Mouse (Mus musculus) hindbrain, embryonic 12.5 days (tissue): ENCODE measurements around the gene Vdac1. TPM values are rescaled to one million over a fixed set of nuclear protein-coding genes. Genes with fewer than 3 reads are reported as not detected.

ENCODE experiments used
- ATAC-seq: fragments of 200-750 bp; cut with Nextera tagmentation; 2 replicates; pipeline ENCODE4 v1.8.0; 2017; ENCODE audit warnings: moderate TSS enrichment; ENCODE audit not compliant: low FRiP score
- H3K27ac ChIP-seq: fragments of 300-500 bp; sonication (generic); 2 replicates; pipeline ENCODE4 v1.5.1; 2016; ENCODE audit warnings: mild to moderate bottlenecking
- H3K27me3 ChIP-seq: fragments of 300-500 bp; sonication (generic); 2 replicates; pipeline ENCODE4 v1.6.1; 2016; ENCODE audit warnings: mild to moderate bottlenecking
- H3K36me3 ChIP-seq: fragments of 300-500 bp; sonication (generic); 2 replicates; pipeline ENCODE4 v1.6.1; 2016; ENCODE audit warnings: mild to moderate bottlenecking
- H3K4me1 ChIP-seq: fragments of 300-500 bp; sonication (generic); 2 replicates; pipeline ENCODE4 v1.6.1; 2016
- H3K4me2 ChIP-seq: fragments of 300-500 bp; sonication (generic); replicated peaks from 2 replicates; pipeline ENCODE4 v1.6.1; 2016; ENCODE audit warnings: mild to moderate bottlenecking
- H3K4me3 ChIP-seq: fragments of 300-500 bp; sonication (generic); 2 replicates; pipeline ENCODE4 v1.5.1; 2016; ENCODE audit warnings: mild to moderate bottlenecking
- H3K9ac ChIP-seq: fragments of 300-500 bp; sonication (generic); 2 replicates; pipeline ENCODE4 v1.6.1; 2016; ENCODE audit warnings: mild to moderate bottlenecking, moderate library complexity
- H3K9me3 ChIP-seq: fragments of 300-500 bp; sonication (generic); replicated peaks from 2 replicates; pipeline ENCODE4 v1.6.1; 2016; ENCODE audit warnings: mild to moderate bottlenecking
- WGBS: fragments of 180-500 bp; shearing (Covaris S2); methylation state at CpG from one replicate; pipeline ENCODE4 v1.1.7; 2016; 5-methylcytosine and 5-hydroxymethylcytosine counted together
- polyA plus RNA-seq: library from polyadenylated mRNA; unstranded; fragments of >200 nt; fragmentation: Nextera tagmentation; extraction: Ambion mirVana; gene quantifications from 2 replicates; pipeline ENCODE4 v1.2.1, GENCODE M21; 2016

The Vdac1 gene
- polyA plus RNA-seq, 1 experiment from 2014 or later = 233 TPM

DNA sequence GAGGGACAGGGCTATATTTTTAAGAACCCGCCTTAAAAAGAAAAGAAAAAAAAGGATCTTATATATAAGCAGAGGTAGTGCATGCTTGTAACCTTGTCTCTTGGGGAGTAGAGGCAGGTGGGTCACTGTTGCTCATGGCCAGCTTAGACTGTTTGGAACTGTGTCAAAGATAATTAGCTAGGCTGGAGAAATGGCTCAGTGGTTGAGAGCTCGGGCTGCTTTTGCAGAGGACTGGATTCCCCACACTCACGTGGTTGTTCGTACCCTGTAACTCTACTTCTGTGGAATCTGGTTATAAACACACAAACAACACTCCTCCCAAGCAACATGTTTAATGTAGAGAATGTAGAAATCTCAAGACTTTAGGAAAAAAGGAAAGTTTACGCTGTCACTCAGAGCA lies 43.5 kb downstream of the Vdac1 start:
- Histone ChIP-seq H3K4me3 (no peak overlapping the region), H3K27ac (no peak overlapping the region), H3K27me3 (no peaks in the 10 kb centered on the region), H3K9me3 (no peaks in the 10 kb centered on the region), H3K36me3 (peaks cover 57% of the 10 kb centered on the region), H3K4me2 (no peak overlapping the region), H3K9ac (no peak overlapping the region), H3K4me1 (0 out of 2 replicates have a peak, but pooled peaks cover 5% of the 10 kb centered on the region)
- 93% methylated on average over 5 of the region's 5 CpGs for WGBS
- ATAC-seq = no peak

GRCm38 (mm10) chr11:52405196-52405688 lies 44.6 kb downstream of the Vdac1 start:
- no peak for ATAC-seq
- H3K27ac ChIP-seq = no peak overlapping the region
- no peaks in the 10 kb centered on the region for H3K9me3 ChIP-seq
- peaks cover 60% of the 10 kb centered on the region for H3K36me3 ChIP-seq
- 78% methylated on average over 9 of the region's 9 CpGs for WGBS
- H3K4me1 ChIP-seq = 0 out of 2 replicates have a peak, but pooled peaks cover 1% of the 10 kb centered on the region
- no peaks in the 10 kb centered on the region for H3K27me3 ChIP-seq
- H3K4me2 ChIP-seq = no peak overlapping the region
- H3K9ac ChIP-seq = no peak overlapping the region
- H3K4me3 ChIP-seq = no peak overlapping the region

GRCm38 (mm10) chr11:52409316-52409715 lies 48.7 kb downstream of the Vdac1 start:
- H3K9me3 ChIP-seq = no peaks in the 10 kb centered on the region
- 78% methylated on average over 5 of the region's 5 CpGs for WGBS
- no peak overlapping the region for H3K4me3 ChIP-seq
- no peak for ATAC-seq
- H3K27me3 ChIP-seq = no peaks in the 10 kb centered on the region
- no peak overlapping the region for H3K9ac ChIP-seq
- H3K27ac ChIP-seq = no peak overlapping the region
- H3K4me2 ChIP-seq = no peak overlapping the region
- peaks cover 45% of the 10 kb centered on the region for H3K36me3 ChIP-seq
- H3K4me1 ChIP-seq = no peaks in the 10 kb centered on the region

GRCm38 (mm10) chr11:52418358-52418757 lies 57.7 kb downstream of the Vdac1 start:
- Histone ChIP-seq H3K27ac (no peak overlapping the region), H3K36me3 (no peaks in the 10 kb centered on the region), H3K9ac (no peak overlapping the region), H3K27me3 (peaks cover 2% of the 10 kb centered on the region; the same call in 1 of the 2 replicates), H3K4me3 (no peak overlapping the region), H3K9me3 (no peaks in the 10 kb centered on the region), H3K4me1 (no peaks in the 10 kb centered on the region), H3K4me2 (no peak overlapping the region)
- WGBS = 80% methylated on average over 5 of the region's 5 CpGs
- no peak for ATAC-seq

- Histone ChIP-seq H3K36me3 (no peaks in the 10 kb centered on the region), H3K27ac (no peak overlapping the region), H3K4me2 (no peak overlapping the region), H3K9ac (no peak overlapping the region), H3K4me1 (no peaks in the 10 kb centered on the region), H3K4me3 (no peak overlapping the region), H3K9me3 (no peaks in the 10 kb centered on the region), H3K27me3 (peaks cover 3% of the 10 kb centered on the region; the same call in 1 of the 2 replicates)
- WGBS = 57% methylated on average over 5 of the region's 5 CpGs
- ATAC-seq = no peak
Measured at GRCm38 (mm10) chr11:52419246-52419645, 58.6 kb downstream of the Vdac1 start.

- no peaks in the 10 kb centered on the region for H3K9me3 ChIP-seq
- peaks cover 3% of the 10 kb centered on the region; the same call in 1 of the 2 replicates for H3K27me3 ChIP-seq
- H3K9ac ChIP-seq = no peak overlapping the region
- 81% methylated on average over 7 of the region's 7 CpGs for WGBS
- no peak overlapping the region for H3K27ac ChIP-seq
- ATAC-seq = no peak
- no peak overlapping the region for H3K4me3 ChIP-seq
- H3K4me1 ChIP-seq = no peaks in the 10 kb centered on the region
- H3K4me2 ChIP-seq = no peak overlapping the region
- no peaks in the 10 kb centered on the region for H3K36me3 ChIP-seq
Measured at GRCm38 (mm10) chr11:52419861-52420260, 59.2 kb downstream of the Vdac1 start.

GRCm38 (mm10) chr11:52420296-52421052 lies 59.8 kb downstream of the Vdac1 start:
- ATAC-seq = no peak
- no peak overlapping the region for H3K4me2 ChIP-seq
- H3K4me1 ChIP-seq = no peaks in the 10 kb centered on the region
- no peak overlapping the region for H3K9ac ChIP-seq
- H3K9me3 ChIP-seq = no peaks in the 10 kb centered on the region
- WGBS = 74% methylated on average over 12 of the region's 12 CpGs
- no peaks in the 10 kb centered on the region for H3K36me3 ChIP-seq
- no peak overlapping the region for H3K4me3 ChIP-seq
- H3K27me3 ChIP-seq = peaks cover 3% of the 10 kb centered on the region; the same call in 1 of the 2 replicates
- H3K27ac ChIP-seq = no peak overlapping the region

DNA sequence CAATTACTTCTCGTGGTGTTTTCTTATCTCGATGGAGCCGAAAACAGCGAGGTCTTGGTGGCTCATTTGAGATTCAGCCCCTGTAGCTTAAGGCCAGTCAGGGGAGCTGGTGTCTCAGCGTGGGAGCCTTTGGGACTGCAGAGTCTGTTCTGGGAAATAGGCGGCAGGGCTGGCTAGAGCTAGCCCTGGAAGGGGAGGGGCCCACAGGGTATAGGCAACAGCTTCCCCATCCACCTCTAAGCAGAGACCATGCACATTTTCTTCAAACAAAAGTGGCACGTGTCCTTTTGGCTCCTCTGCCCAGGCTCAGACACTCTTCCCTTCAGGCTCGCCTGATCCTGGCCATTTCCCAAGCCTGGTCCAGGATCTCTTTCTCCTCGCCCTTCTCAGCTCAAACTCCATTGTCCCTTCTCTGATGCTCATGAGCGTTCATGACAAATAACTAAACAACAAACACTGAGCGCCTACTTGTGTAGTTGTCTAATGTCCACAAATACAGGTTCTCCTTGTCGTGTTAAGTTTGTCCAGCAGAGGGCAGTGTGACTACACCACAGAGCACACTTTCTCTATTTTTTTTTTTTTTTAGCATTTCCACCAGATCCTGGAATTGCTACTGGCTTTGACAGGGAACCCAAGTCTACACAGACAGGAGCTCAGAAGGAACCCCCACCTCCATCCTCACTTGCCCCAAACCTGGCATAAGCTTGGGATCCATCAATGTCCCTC lies 60.6 kb downstream of the Vdac1 start:
- Histone ChIP-seq H3K9ac (no peak overlapping the region), H3K4me1 (no peaks in the 10 kb centered on the region), H3K27me3 (peaks cover 3% of the 10 kb centered on the region; the same call in 1 of the 2 replicates), H3K27ac (no peak overlapping the region), H3K36me3 (no peaks in the 10 kb centered on the region), H3K4me2 (no peak overlapping the region), H3K4me3 (no peak overlapping the region), H3K9me3 (no peaks in the 10 kb centered on the region)
- no peak for ATAC-seq
- 38% methylated on average over 12 of the region's 12 CpGs for WGBS

GRCm38 (mm10) chr11:52429440-52429839 lies 68.8 kb downstream of the Vdac1 start:
- Histone ChIP-seq H3K27me3 (0 out of 2 replicates have a peak, but pooled peaks cover 6% of the 10 kb centered on the region), H3K4me2 (no peak overlapping the region), H3K36me3 (no peaks in the 10 kb centered on the region), H3K27ac (no peak overlapping the region), H3K4me1 (no peaks in the 10 kb centered on the region), H3K9ac (no peak overlapping the region), H3K9me3 (no peaks in the 10 kb centered on the region; the same call in 1 of the 2 replicates), H3K4me3 (no peak overlapping the region)
- 74% methylated on average over 6 of the region's 6 CpGs for WGBS
- no peak for ATAC-seq

DNA sequence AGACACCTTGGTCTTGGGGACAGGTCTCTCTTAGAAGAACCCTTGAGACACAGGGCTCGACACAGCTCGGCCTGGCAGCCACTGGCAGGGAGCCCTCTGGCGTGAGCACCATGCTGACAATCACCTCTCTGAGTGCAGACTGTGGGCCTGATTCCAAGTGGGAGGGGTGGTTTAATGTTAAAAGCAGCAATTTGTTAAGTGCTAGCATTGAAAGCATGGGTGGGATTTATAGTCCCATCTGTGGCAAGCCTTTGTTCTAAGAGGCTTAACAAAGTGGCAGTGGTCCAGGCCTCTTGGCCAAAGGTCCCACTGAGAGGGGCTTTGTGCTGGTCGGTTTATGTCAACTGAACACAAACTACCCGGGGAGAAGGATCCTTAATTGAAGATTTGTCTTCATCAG lies 70.9 kb downstream of the Vdac1 start:
- H3K4me3 ChIP-seq = no peak overlapping the region
- H3K4me1 ChIP-seq = no peaks in the 10 kb centered on the region
- no peak overlapping the region for H3K4me2 ChIP-seq
- 62% methylated on average over 5 of the region's 5 CpGs for WGBS
- no peak for ATAC-seq
- peaks cover 8% of the 10 kb centered on the region; the same call in 1 of the 2 replicates for H3K27me3 ChIP-seq
- H3K9ac ChIP-seq = no peak overlapping the region
- H3K9me3 ChIP-seq = no peaks in the 10 kb centered on the region; the same call in 1 of the 2 replicates
- no peaks in the 10 kb centered on the region for H3K36me3 ChIP-seq
- no peak overlapping the region for H3K27ac ChIP-seq

GRCm38 (mm10) chr11:52432148-52432547 lies 71.5 kb downstream of the Vdac1 start:
- peaks cover 8% of the 10 kb centered on the region; the same call in 1 of the 2 replicates for H3K27me3 ChIP-seq
- H3K4me2 ChIP-seq = no peak overlapping the region
- no peak overlapping the region for H3K27ac ChIP-seq
- H3K4me1 ChIP-seq = 0 out of 2 replicates have a peak, but pooled peaks cover 2% of the 10 kb centered on the region
- no peak overlapping the region for H3K9ac ChIP-seq
- no peaks in the 10 kb centered on the region; the same call in 1 of the 2 replicates for H3K9me3 ChIP-seq
- 89% methylated on average over 5 of the region's 5 CpGs for WGBS
- ATAC-seq = no peak
- no peaks in the 10 kb centered on the region for H3K36me3 ChIP-seq
- H3K4me3 ChIP-seq = no peak overlapping the region

GRCm38 (mm10) chr11:52433076-52433796 lies 72.6 kb downstream of the Vdac1 start:
- no peak for ATAC-seq

More at GRCm38 (mm10) chr11:52433076-52433796, 72.6 kb downstream of the Vdac1 start:
- no peak overlapping the region for H3K4me3 ChIP-seq
- H3K27ac ChIP-seq = no peak overlapping the region
- no peaks in the 10 kb centered on the region for H3K36me3 ChIP-seq
- 88% methylated on average over 8 of the region's 8 CpGs for WGBS
- H3K4me2 ChIP-seq = no peak overlapping the region
- no peaks in the 10 kb centered on the region; the same call in 1 of the 2 replicates for H3K9me3 ChIP-seq
- H3K9ac ChIP-seq = no peak overlapping the region
- peaks cover 8% of the 10 kb centered on the region; the same call in 1 of the 2 replicates for H3K27me3 ChIP-seq
- H3K4me1 ChIP-seq = 0 out of 2 replicates have a peak, but pooled peaks cover 2% of the 10 kb centered on the region
